Mouse (Mus musculus): Measurements from ENCODE around the gene Prkch.

Gene Prkch

DNA sequence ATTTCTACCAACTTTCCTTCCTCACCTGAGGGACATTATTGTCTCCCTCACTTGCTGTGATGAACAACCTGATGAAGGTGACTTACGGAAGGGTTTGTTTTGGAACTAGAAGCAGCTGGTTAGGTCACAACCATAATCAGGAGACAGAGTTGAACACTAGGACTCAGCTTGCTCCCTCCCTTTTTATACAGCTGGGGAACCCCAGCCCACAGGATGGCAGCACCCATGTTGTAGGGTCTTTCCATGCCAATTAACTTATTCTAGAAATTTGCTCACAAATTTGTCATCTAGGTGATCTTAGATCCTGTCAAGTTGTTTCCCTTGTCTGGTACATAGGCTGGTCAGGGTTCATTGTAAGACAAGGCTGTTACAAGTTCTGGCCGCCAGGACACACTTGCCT is 130.7 kb downstream of the Prkch start:
- no peak for DNase-seq (ENCODE audit: low spot score)

DNA sequence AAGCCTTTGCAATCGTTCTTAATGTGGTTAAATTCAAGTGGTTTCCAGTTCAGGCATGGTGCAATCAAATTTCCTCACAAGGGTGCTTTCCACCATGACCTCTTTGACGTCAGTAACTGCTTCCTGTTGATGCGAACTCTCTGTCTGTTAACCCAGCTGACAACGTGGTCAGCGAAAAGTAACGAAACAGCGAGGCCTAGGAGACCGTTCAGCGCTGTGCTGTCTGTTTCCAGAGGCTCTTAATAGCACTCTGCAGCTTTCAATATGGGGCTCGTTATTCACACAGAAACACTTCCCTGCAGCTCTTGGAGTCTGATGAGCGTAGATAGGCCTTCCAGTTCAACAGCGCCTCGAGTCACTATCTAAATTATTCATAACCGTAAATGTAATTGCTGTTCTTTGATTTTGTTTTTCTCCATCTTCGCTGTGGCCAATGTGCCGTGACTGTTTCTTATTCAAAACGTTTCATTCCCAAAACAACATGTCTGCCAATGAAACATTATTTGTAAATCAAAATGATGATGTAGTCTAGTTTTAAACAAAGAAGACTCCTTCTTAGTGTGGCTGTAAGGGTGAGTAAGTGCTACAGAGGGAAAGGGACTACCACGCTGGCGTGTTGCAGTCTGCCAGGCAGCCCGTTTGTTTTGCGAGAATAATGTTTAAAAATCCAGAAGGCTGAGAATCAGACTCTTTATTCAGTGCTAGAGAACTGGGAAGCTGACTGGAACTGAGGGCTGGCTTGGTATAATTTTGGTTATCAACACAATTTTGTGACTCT is 131.5 kb downstream of the Prkch start:
- DNase-seq (ENCODE audit: low spot score): no peak

DNA sequence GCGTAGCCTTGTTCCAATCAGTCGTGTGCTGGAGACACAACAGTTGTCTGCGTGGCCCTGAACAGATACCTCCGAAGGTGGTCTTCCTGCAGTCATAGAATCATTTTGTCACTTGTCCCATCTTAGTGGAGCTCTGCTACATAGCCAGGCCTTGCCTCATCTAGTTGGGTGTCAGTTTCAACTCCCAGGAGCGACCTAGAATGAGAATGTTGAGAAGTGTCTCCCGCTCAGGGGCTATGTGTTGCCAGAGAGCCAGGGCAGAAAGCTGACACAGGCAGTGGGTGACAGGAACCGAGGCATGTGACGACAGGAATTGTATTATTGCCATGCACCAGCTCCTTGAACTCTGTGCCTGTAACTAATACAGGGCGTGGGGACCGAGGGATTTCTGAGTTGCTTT is 133.4 kb downstream of the Prkch start:
- no peak for DNase-seq (ENCODE audit: low spot score)

DNA sequence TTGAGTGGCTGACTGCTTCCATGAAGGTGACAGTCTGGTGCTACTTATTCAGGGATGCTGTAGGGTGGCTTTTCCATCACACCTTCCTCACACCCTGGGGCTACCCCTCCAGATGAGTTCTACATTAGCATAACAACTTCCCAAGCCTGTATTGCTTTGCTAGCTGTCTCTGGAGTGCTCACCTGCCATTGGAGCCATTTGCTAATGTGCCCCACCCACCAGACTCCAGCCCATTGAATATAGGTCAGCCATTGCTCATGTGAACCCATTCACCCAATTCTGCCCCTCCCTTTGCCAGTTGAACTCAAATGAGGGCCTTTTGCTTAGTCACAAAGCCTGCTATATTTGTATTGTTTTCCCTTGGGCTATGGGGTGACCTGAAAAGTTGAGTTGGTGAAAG is 135.2 kb downstream of the Prkch start:
- no peak for DNase-seq (ENCODE audit: low spot score)

DNA sequence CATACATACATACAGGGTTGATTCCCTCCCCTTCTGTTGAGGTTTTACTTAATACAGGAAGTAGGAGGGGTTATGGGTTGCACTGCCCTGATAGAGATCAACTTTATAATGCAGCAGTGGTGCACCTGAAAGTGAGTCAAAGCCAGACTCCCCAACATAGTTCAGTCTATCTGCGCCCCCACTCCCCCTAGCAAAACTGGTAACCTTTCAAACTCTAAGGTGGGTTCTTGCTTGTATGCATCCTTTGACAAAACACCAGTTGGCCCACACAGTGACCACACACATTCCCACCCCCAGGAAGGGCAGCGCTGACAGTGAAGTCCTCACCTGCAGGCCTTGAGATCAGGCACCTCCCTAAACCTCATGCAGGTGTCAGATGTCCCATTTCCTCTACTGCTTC is 135.9 kb downstream of the Prkch start:
- no peak for DNase-seq (ENCODE audit: low spot score)

DNA sequence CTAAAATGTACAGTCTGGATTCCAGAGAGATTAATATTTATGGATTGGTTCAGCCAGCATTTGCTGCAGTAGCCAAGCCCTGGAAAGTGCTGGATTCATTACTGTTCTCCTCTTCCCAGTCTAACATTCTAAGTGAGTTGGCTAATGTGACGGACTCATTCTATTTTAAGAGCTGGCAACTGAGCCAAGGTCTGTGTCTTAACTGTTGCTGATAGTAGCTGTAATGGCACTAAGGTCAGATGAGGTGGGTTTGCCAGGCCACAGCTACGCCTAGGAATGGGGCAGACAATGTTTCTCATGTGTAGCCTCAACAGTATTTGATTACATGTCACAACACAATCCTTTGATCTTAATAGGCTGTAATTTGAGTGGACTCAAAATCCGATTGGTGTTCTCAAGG is 137.5 kb downstream of the Prkch start:
- no peak for DNase-seq (ENCODE audit: low spot score)

DNA sequence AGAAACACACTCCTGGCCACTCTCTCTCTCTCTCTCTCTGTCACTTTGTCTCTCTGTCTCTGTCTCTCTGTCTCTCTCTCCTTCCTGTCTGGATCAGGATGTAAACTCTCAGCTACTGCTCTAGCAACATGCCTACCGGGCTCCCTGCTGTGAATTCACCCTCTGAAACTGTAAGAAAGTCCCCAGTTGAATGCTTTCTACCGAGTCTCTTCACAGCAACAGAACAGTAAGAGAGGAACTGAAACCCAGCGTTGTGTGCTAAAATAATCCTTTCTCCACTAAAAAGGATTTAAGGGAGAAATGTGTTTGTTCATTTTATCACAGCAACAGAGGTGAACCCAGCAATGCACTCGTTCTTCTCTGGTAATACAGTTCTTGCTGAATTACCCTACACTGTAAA is 138.5 kb downstream of the Prkch start:
- no peak for DNase-seq (ENCODE audit: low spot score)

DNA sequence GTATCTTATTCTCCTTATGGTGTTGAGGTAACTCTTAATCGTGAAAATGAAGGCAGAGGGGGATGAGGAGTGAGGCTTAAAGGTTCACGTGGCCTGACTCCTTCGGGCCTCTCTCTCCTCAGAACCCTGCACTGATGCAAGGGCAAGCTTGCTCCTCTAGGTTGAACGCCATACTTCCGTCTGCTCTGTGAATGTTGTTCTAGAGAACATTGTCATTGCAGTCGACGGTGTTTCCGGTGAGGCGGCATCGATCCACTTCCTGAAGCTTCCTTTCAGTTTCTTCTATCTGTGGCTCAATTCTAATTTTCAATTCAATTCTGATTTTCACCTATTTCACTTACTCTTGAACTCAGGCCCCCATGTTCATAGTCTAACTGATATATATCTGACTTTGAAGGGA is 139.3 kb downstream of the Prkch start:
- no peak for DNase-seq (ENCODE audit: low spot score)

DNA sequence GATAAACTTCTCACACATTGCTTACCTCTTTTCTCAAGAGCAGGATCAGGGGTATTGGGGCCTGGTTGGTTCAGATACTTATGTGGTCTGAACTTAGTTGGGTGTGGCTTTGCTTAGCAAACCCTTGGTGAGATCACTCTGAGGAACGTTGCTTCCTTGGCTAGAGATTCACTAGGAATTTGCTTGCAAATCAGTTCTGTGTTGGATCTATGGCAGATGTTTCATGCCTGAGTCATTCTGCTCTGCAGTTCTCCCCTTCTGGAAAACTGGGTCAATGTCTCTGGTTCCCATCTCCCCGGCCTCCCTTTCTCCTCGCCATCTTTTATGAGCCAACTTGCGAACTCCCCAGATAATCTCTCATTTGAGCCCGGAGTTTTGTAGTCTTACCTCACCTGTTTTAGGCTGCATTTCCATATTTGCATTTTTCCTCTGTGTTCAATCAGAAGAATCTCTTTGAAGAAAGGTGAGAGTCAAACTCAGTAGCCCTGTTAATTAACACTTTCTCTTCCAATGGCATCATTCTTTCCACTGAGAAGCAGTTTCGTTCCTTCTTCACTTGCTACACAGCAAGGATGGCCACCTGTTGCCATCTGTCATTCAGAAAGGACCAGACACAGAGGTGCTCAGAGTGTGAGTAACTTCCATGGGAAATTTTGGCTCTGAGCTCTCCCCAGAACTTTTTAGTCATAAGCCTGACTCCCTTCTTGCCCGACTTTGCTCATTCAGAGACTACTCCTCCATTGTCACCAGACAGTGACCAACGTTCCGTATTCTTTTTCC is 141.4 kb downstream of the Prkch start:
- no peak for DNase-seq (ENCODE audit: low spot score)

DNA sequence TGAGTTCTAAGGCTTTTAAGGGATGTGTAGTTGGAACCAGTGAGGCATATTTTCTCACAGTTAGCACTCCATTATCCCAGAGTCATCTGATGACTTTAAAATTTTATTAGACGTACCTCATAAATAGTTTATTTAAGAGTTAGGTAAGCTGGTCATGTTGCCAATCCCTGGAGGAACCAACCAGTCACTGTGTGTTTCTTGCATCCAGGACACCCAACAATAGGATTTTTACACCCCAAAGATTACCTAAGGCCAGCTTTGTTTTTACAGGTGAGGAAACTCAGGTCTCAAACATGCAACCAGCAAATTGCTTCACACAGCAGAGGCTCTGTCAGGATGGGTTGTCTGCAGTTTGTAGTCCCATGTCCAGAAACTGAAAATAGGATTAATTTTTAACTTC is 142.4 kb downstream of the Prkch start:
- DNase-seq (ENCODE audit: low spot score): no peak

DNA sequence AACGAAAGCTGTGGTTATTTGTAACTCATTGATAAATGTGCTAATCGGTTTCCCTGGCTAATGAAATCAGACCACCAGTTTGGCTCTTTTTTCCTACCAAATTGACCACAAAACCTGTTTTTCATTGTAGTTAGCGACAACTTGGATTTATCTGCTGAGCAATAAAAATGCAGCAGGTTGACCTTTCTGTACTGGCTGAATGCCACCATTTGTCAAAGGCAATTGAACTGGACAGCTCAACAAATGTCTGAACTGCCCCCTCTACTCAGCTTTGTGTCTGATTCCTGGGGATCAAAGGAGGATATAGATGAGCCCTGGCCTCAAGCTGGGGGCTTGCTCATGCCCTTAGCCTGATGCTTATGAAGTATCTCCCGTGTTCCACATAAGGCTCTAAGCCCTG is 146.0 kb downstream of the Prkch start:
- DNase-seq (ENCODE audit: low spot score): no peak

DNA sequence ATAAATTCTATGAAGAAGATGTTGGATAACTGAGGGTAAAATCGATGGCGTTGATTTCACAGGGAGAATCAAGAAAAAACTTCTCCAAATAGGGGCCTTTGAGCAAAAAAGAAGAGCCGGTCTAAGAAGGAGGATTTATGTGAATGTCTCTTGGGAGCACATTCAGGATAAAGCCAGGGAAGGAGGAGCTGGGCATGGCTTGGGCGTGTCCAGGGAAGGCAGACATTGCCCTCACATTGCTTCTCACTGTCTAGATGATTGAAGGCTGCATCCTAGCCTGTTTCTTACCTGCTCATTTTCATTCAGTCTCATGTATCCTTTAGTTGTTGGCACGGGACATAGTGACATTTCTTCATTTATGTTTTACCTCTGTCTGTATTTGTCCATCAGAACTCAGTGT is 146.5 kb downstream of the Prkch start:
- DNase-seq (ENCODE audit: low spot score): no peak

DNA sequence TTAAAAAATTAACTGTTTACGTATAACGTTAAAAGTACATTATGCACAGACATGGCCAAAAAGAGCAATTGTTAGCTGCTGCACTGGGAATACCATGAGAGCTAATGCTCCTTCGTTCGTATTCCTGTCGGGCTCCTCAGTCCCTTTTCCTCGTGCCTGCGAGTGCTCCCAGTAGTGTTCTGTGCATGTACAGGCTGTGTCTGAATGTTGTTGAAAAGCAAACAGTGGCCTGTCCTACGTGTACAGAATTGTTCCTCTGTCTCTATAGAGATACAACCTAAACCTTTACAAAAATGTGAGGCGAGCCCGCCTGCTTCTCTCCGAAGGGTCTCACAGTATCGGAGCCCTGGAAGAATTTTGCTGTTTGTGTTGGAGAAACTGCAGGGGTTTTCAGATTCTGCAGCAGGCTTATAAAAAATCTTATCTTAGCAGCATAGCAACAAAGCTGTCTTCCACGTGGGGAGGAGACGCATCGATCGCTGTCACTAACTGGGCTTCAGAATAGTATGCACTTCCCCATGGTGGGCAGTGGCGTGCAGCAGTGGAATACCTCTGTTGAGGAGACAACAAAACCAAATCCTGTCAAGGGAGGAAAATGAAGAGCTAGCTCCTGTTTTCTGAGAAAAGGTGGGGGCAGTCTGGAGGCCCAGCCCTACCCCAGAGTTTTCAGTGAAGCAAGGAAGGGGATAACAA is 147.4 kb downstream of the Prkch start:
- DNase-seq (ENCODE audit: low spot score): no peak

DNA sequence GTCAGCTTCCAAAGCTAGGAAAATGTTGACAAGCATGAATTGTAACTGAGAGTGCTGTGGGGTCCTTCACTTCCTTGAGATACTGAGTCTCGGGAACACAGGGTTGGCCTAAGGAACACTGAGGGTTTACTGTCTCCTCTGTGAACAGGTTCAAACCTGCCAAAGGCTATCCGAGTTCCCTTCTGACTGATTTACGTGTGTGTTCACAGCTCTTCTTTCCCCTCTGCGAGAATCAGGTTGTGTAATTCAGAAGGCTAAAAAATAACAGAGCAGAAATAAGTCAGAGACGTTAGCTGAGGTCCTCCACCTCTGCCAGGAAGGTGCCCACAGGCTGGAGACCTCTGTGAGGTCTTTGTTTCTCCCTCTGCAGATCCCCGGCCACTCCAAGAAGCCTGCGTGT is 148.3 kb downstream of the Prkch start:
- no peak for DNase-seq (ENCODE audit: low spot score)

DNA sequence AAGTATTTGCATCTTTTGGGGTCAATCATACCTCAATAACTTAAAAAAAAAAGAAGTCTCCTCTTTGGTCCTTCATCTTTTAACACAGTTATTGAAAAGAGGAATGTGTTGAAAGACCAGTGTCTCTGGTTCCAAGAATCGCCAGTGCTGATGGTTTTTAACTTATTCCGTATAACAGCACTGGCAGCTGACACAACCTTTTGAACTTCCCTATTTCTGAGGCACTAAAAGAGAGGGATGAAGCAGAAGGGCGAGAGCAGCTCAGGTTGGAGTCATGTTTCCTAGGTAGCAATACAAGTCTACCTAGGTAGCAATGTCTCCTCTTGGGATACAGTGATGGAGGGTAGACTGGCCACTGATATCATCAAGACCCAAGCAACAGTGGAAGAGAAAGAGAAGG is 152.3 kb downstream of the Prkch start:
- no peak for DNase-seq (ENCODE audit: low spot score)

DNA sequence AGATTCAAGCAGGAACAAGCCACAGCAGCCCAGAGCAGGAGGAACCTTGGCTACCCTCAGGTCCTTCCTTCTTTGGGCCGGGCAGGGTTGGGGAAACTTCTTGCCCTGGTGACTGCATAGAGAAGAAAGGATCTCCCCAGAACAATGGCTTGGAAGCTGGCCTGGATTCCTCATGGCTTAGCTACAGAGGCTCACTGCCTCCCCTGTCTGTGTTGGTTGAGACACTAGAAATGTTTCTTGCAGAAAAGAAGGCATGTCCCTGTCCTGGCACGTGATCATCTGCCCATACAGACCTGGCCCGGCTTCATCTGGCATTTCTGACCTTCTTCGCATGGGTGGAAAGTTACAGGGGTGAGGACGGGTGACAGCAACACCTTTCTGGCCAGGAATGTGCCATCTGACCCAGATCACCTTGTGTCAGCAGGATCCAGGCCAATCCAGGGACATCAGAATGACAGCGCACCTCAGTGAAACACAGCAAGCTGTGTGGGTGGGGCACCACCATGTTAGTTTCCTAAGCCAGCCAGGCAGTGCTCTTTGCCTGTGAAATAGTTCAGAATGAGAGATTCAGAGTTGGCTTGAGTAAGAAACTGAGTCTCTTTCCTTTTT is 155.1 kb downstream of the Prkch start:
- no peak for DNase-seq (ENCODE audit: low spot score)

DNA sequence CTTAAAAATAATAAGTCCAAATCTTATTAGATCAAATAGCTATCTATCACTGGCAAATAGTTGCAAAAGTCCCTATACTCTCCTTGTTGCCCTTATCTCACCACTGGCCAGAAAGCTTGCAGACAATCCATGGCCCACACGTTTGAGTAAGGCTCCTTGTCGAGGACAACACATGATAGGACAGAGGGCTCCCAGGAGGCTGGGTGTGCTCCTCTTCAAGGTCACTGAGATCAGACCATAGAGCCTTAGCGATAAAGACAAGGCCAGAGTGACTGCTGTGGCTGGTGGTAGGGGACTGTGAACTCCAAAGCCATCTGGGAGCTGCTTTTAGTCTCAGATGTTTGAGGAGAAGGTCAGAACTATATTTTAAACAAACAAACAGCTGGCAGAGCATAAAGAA is 158.0 kb downstream of the Prkch start:
- peak; percentile 34 for DNase-seq (ENCODE audit: low spot score)

DNA sequence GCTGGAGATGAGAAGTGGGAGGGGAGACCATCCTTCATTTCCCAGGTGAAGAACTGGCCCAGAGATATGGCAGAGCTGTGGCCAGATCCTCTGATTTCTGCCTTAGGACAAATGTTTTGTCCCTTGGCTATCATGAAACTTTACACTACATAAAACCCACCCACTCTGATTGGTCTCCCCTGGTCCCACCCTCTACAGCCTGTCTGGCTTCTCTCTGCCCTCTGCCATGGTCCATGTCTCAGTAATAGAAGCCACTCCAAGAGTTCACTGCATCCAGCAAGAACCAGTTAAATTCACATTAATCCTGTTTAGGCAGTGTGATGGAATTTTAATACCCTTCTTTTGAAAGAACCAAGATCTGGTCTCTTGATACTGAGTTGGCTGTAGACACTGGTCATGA is 158.5 kb downstream of the Prkch start:
- no peak for DNase-seq (ENCODE audit: low spot score)

DNA sequence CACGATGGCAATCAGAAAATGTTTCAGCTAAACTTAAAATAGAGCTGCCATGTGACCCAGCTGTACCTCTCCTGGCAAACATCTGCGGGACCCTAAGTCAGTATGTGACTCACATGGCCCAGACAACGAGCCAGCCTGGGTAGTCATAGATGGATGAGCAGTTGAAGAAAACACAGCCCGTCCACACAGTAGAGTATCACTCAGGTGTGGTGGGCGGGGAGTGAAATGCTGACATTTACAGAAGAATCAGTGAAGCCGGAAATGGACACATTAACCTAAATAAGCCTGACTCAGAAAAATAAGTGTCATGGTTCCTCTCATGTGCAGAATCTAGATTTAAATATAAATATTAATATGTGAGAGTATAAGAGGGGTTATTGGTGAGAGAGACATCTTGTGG is 161.5 kb downstream of the Prkch start:
- DNase-seq (ENCODE audit: low spot score): no peak

DNA sequence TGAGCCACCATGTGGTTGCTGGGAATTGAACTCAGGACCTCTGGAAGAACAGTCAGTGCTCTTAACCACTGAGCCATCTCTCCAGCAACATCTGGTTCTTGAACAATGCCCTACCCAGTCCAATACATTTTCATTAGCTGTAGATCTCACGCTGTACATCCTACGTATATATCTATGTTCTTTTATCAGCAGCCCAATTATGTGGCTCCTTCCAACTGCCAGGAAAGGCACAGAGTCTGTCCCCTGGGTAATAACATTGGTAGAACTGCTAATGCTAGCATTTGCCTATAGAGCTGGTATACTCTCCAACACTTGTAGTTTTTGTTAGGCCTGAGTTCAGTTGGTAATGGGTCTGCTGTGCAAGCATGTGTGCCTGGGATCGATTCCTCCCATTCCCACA is 163.8 kb downstream of the Prkch start:
- DNase-seq (ENCODE audit: low spot score): no peak

DNA sequence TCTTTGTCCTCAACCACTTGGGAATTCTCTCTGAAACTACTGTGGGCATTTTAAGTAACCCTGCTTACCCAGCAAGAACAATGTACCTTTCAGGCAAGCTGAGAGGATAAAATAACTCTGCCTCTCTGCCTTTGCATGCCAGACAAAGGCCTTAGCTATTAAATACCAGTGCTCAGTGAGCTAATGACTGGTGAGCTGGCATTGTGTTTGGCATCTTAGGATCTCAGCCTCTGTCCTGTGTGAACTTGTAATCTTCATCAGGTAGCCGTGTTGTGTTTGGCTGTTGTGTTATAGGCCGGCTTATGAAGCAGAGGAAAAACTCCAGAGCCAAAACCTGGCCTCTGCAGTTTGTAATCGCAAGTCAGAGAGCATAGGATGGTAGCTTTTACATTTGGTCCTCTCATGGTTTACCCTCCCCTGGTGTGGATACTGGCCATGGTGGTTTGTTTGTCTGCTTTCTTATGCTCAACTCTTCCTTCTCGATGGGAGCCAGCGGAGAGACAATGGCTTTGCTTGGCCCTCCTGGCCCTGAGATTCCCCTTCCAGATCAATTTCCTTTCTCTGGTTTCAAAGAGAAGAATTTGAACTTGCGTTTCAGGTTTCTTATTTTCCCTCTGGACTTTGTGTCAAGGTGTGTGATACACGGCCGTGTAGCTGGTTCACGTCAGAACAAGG is 170.0 kb downstream of the Prkch start:
- DNase-seq (ENCODE audit: low spot score): no peak

DNA sequence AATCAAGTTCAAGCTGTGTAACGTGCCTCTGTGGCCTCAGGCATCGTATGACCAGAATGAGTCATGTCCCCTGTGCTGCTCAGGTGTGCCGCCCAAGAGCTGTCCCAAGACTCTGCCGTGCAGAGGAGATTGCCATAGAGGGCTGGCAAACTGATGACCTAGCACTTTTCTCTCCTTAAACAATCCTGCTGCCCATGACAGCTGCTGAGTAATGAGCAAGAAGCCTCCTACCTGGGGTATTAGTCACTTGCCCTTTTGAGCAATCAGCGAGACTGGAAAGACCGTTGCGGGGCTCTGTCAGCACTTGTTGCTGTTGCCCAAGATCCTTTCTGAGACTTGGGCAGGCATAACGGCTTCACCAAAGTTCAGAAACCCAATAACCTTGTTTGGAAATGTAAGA is 171.1 kb downstream of the Prkch start:
- DNase-seq (ENCODE audit: low spot score): no peak

Measured in testis, postnatal 14 days (tissue).